Mouse (Mus musculus): ENCODE measurements at regions not wholly inside any gene's neighbourhood (a gene's known extent, or its start where the extent isn't known, plus 50 kb on each side); places are given as distances from the start of the nearest gene placed in this dataset.
A peak's percentile ranks its signal among the peaks of the same experiment; 100 is the strongest.

- peaks cover 6% of the 10 kb centered on the region; the same call in 1 of the 2 replicates for H3K4me1 ChIP-seq
- no peak overlapping the region for H3K27ac ChIP-seq
- no peaks in the 10 kb centered on the region for H3K9me3 ChIP-seq
- no peak overlapping the region for H3K4me3 ChIP-seq
- H3K4me2 ChIP-seq (replicated peaks): no peak overlapping the region
- no peaks in the 10 kb centered on the region for H3K27me3 ChIP-seq (replicated peaks)
- no peak for ATAC-seq (ENCODE audit: low FRiP score, low read depth)
- H3K9ac ChIP-seq: no peak overlapping the region
- H3K36me3 ChIP-seq: no peaks in the 10 kb centered on the region
- WGBS: 83% methylated on average over 6 of the region's 6 CpGs
Observed at GRCm38 (mm10) chr14:76188105-76188645, 77.5 kb downstream of the Nufip1 start.

GRCm38 (mm10) chr14:76195324-76195723 lies 84.6 kb downstream of the Nufip1 start:
- peaks cover 6% of the 10 kb centered on the region; the same call in 1 of the 2 replicates for H3K4me1 ChIP-seq
- ATAC-seq (ENCODE audit: low FRiP score, low read depth): no peak
- H3K4me2 ChIP-seq (replicated peaks): no peak overlapping the region
- H3K36me3 ChIP-seq: no peaks in the 10 kb centered on the region
- no peak overlapping the region for H3K9ac ChIP-seq
- no peak overlapping the region for H3K4me3 ChIP-seq
- H3K27me3 ChIP-seq (replicated peaks): no peaks in the 10 kb centered on the region
- no peaks in the 10 kb centered on the region for H3K9me3 ChIP-seq
- H3K27ac ChIP-seq: no peak overlapping the region
- WGBS: 77% methylated on average over 10 of the region's 10 CpGs

- Histone ChIP-seq H3K27me3 (replicated peaks) (no peaks in the 10 kb centered on the region), H3K4me1 (peaks cover 6% of the 10 kb centered on the region; the same call in 1 of the 2 replicates), H3K27ac (no peak overlapping the region), H3K4me2 (replicated peaks) (no peak overlapping the region), H3K9me3 (no peaks in the 10 kb centered on the region), H3K36me3 (no peaks in the 10 kb centered on the region), H3K9ac (no peak overlapping the region), H3K4me3 (no peak overlapping the region)
- ATAC-seq (ENCODE audit: low FRiP score, low read depth): no peak
- WGBS: 78% methylated on average over 2 of the region's 2 CpGs
Observed at GRCm38 (mm10) chr14:76197357-76197756, 86.7 kb downstream of the Nufip1 start.

- H3K4me1 ChIP-seq: peaks cover 6% of the 10 kb centered on the region; the same call in 1 of the 2 replicates
- H3K9ac ChIP-seq: no peak overlapping the region
- H3K4me3 ChIP-seq: no peak overlapping the region
- WGBS: 58% methylated on average over 5 of the region's 5 CpGs
- no peak overlapping the region for H3K4me2 ChIP-seq (replicated peaks)
- no peak for ATAC-seq (ENCODE audit: low FRiP score, low read depth)
- no peak overlapping the region for H3K27ac ChIP-seq
- no peaks in the 10 kb centered on the region for H3K9me3 ChIP-seq
- no peaks in the 10 kb centered on the region for H3K36me3 ChIP-seq
- H3K27me3 ChIP-seq (replicated peaks): no peaks in the 10 kb centered on the region
Observed at GRCm38 (mm10) chr14:76198406-76198805, 87.7 kb downstream of the Nufip1 start.

- Histone ChIP-seq H3K27ac (no peak overlapping the region), H3K4me1 (no peaks in the 10 kb centered on the region)
- 95% methylated on average over 4 of the region's 4 CpGs for WGBS
Observed at GRCm38 (mm10) chr14:76202595-76202994, 91.9 kb downstream of the Nufip1 start.

GRCm38 (mm10) chr14:76203135-76203534 lies 92.4 kb downstream of the Nufip1 start:
- Histone ChIP-seq H3K4me3 (no peak overlapping the region), H3K9ac (no peak overlapping the region), H3K27ac (no peak overlapping the region), H3K4me1 (no peaks in the 10 kb centered on the region), H3K9me3 (no peaks in the 10 kb centered on the region), H3K36me3 (no peaks in the 10 kb centered on the region), H3K27me3 (replicated peaks) (no peaks in the 10 kb centered on the region), H3K4me2 (replicated peaks) (no peak overlapping the region)
- no peak for ATAC-seq (ENCODE audit: low FRiP score, low read depth)
- WGBS: 68% methylated on average over 1 of the region's 1 CpGs

More at GRCm38 (mm10) chr14:76202595-76202994, 91.9 kb downstream of the Nufip1 start:
- no peaks in the 10 kb centered on the region for H3K27me3 ChIP-seq (replicated peaks)
- H3K4me3 ChIP-seq: no peak overlapping the region
- no peak for ATAC-seq (ENCODE audit: low FRiP score, low read depth)
- H3K9ac ChIP-seq: no peak overlapping the region
- no peaks in the 10 kb centered on the region for H3K36me3 ChIP-seq
- H3K4me2 ChIP-seq (replicated peaks): no peak overlapping the region
- no peaks in the 10 kb centered on the region for H3K9me3 ChIP-seq

GRCm38 (mm10) chr14:76216446-76217177 lies 105.9 kb downstream of the Nufip1 start:
- Histone ChIP-seq H3K4me3 (no peak overlapping the region), H3K4me2 (replicated peaks) (no peak overlapping the region), H3K36me3 (no peaks in the 10 kb centered on the region), H3K9ac (no peak overlapping the region), H3K27me3 (replicated peaks) (no peaks in the 10 kb centered on the region), H3K4me1 (peaks cover 3% of the 10 kb centered on the region; the same call in 1 of the 2 replicates), H3K27ac (no peak overlapping the region), H3K9me3 (peaks cover 4% of the 10 kb centered on the region; the same call in 1 of the 2 replicates)
- no peak for ATAC-seq (ENCODE audit: low FRiP score, low read depth)
- WGBS: 84% methylated on average over 12 of the region's 12 CpGs

GRCm38 (mm10) chr14:76217178-76217500 lies 106.4 kb downstream of the Nufip1 start:
- WGBS: 81% methylated on average over 9 of the region's 9 CpGs
- no peak for ATAC-seq (ENCODE audit: low FRiP score, low read depth)
- Histone ChIP-seq H3K4me2 (replicated peaks) (no peak overlapping the region), H3K36me3 (no peaks in the 10 kb centered on the region), H3K4me3 (no peak overlapping the region), H3K4me1 (peaks cover 5% of the 10 kb centered on the region; the same call in 1 of the 2 replicates), H3K27ac (no peak overlapping the region), H3K9ac (no peak overlapping the region), H3K27me3 (replicated peaks) (no peaks in the 10 kb centered on the region), H3K9me3 (peaks cover 4% of the 10 kb centered on the region; the same call in 1 of the 2 replicates)

- no peaks in the 10 kb centered on the region for H3K36me3 ChIP-seq
- H3K27me3 ChIP-seq (replicated peaks): no peaks in the 10 kb centered on the region
- peaks cover 8% of the 10 kb centered on the region; the same call in 1 of the 2 replicates for H3K4me1 ChIP-seq
- 91% methylated on average over 8 of the region's 8 CpGs for WGBS
- no peak overlapping the region for H3K9ac ChIP-seq
- no peak overlapping the region for H3K27ac ChIP-seq
- ATAC-seq (ENCODE audit: low FRiP score, low read depth): no peak
- peaks cover 4% of the 10 kb centered on the region; the same call in 1 of the 2 replicates for H3K9me3 ChIP-seq
- H3K4me2 ChIP-seq (replicated peaks): no peak overlapping the region
- H3K4me3 ChIP-seq: no peak overlapping the region
Observed at GRCm38 (mm10) chr14:76217571-76218256, 107.0 kb downstream of the Nufip1 start.

- no peak overlapping the region for H3K9ac ChIP-seq
- H3K4me2 ChIP-seq (replicated peaks): no peak overlapping the region
- no peaks in the 10 kb centered on the region for H3K27me3 ChIP-seq (replicated peaks)
- H3K27ac ChIP-seq: no peak overlapping the region
- H3K4me3 ChIP-seq: no peak overlapping the region
- peak; percentile 74 for ATAC-seq (ENCODE audit: low FRiP score, low read depth)
- H3K4me1 ChIP-seq: peaks cover 8% of the 10 kb centered on the region; the same call in 1 of the 2 replicates
- WGBS: 56% methylated on average over 5 of the region's 5 CpGs
- peaks cover 4% of the 10 kb centered on the region; the same call in 1 of the 2 replicates for H3K9me3 ChIP-seq
- no peaks in the 10 kb centered on the region for H3K36me3 ChIP-seq
Observed at GRCm38 (mm10) chr14:76220952-76221351, 110.3 kb downstream of the Nufip1 start.

GRCm38 (mm10) chr14:76221617-76222319 lies 111.1 kb downstream of the Nufip1 start:
- 43% methylated on average over 10 of the region's 10 CpGs for WGBS
- peaks cover 8% of the 10 kb centered on the region; the same call in 1 of the 2 replicates for H3K4me1 ChIP-seq
- no peak overlapping the region for H3K27ac ChIP-seq
- H3K4me3 ChIP-seq: no peak overlapping the region
- no peak overlapping the region for H3K4me2 ChIP-seq (replicated peaks)
- H3K9me3 ChIP-seq: peaks cover 4% of the 10 kb centered on the region; the same call in 1 of the 2 replicates
- H3K9ac ChIP-seq: no peak overlapping the region
- H3K27me3 ChIP-seq (replicated peaks): no peaks in the 10 kb centered on the region
- ATAC-seq (ENCODE audit: low FRiP score, low read depth): peak; percentile 43
- H3K36me3 ChIP-seq: no peaks in the 10 kb centered on the region

GRCm38 (mm10) chr14:76222320-76222626 lies 111.6 kb downstream of the Nufip1 start:
- Histone ChIP-seq H3K27ac (no peak overlapping the region), H3K36me3 (no peaks in the 10 kb centered on the region), H3K4me3 (no peak overlapping the region), H3K9ac (no peak overlapping the region), H3K9me3 (peaks cover 4% of the 10 kb centered on the region; the same call in 1 of the 2 replicates), H3K4me2 (replicated peaks) (no peak overlapping the region), H3K4me1 (peaks cover 8% of the 10 kb centered on the region; the same call in 1 of the 2 replicates), H3K27me3 (replicated peaks) (no peaks in the 10 kb centered on the region)
- WGBS: 73% methylated on average over 1 of the region's 1 CpGs
- ATAC-seq (ENCODE audit: low FRiP score, low read depth): 0 out of 2 replicates have a peak, but pooled peaks have one; percentile 10
